In the genomic region with DNA sequence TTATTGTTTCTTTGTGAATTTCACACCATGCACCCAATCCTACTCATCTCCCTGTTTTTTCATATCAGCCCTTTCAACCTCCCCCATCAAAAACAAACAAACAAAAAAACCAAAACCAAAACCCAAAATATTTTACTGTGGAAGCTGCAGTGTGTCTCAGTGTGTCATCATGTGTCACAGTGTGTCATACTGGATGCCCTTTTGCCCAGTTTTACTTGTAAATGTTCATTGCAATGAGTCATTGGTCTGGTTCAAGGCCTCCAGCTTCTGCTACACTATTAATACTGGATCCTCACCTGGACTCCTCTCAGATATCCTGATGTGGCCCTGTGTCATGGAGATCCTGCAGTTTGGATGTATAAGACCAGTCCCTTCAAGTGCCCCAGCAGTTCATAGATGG, we compare ENCODE assay signal across 30 mouse cellular contexts.
DNase-seq lines count a peak whose midpoint lies in the region; ATAC-seq and TF ChIP-seq lines count a peak whose summit lies in the region.
"Had no signal": no experiment of that assay in that cellular context is flagged by ENCODE, and none has a peak within 500 bp of the region (broad histone marks: within the 10 kb centered on the region; RNA-seq: fewer than 3 reads in every experiment).

No protein-coding gene starts in this region.

- no peak overlapping the region for H3K27ac ChIP-seq in midbrain, embryonic 11.5 days (ENCODE audit: low read depth, low read length)
- H3K27ac ChIP-seq in midbrain, embryonic 10.5 days (replicated peaks), result no peak overlapping the region
- H3K27ac ChIP-seq in stomach, postnatal 0 days (replicated peaks), result 0 out of 2 replicates have a peak overlapping the region, but pooled peaks have one; percentile 14
- no peak overlapping the region for H3K27ac ChIP-seq in heart, embryonic 10.5 days
- H3K27ac ChIP-seq: embryonic facial prominence, embryonic 15.5 days; forebrain, embryonic 15.5 days; heart, adult 2 months; heart, embryonic 13.5 days; hindbrain, embryonic 14.5 days; limb, embryonic 12.5 days; liver, embryonic 13.5 days; midbrain, embryonic 12.5 days; neural tube, embryonic 13.5 days had no signal

- no peak for ATAC-seq in midbrain, embryonic 11.5 days (ENCODE audit: low FRiP score)
- ATAC-seq in stomach, postnatal 0 days (ENCODE audit: low FRiP score, low TSS enrichment), result no peak
- ATAC-seq: activated CD4-positive, CD25-positive, alpha-beta regulatory T cell, adult 4 months; forebrain, embryonic 15.5 days; intestine, postnatal 0 days had no signal

- no peak overlapping the region for H3K9ac ChIP-seq in midbrain, embryonic 11.5 days (ENCODE audit: low read length)
- no peak overlapping the region for H3K9ac ChIP-seq in stomach, postnatal 0 days (ENCODE audit: low read length)
- H3K9ac ChIP-seq: embryonic facial prominence, embryonic 15.5 days; forebrain, embryonic 15.5 days; heart, embryonic 13.5 days; hindbrain, embryonic 14.5 days; limb, embryonic 12.5 days; liver, embryonic 13.5 days; midbrain, embryonic 12.5 days; neural tube, embryonic 13.5 days had no signal

- H3K4me1 ChIP-seq in midbrain, embryonic 11.5 days (ENCODE audit: control insufficient read depth, insufficient read depth, low read length), result no peaks in the 10 kb centered on the region
- H3K4me1 ChIP-seq in midbrain, embryonic 10.5 days, result peaks cover 7% of the 10 kb centered on the region; the same call in 1 of the 2 replicates
- no peaks in the 10 kb centered on the region for H3K4me1 ChIP-seq in stomach, postnatal 0 days (replicated peaks; ENCODE audit: control insufficient read depth, insufficient read depth)
- 0 out of 2 replicates have a peak, but pooled peaks cover 5% of the 10 kb centered on the region for H3K4me1 ChIP-seq in heart, embryonic 10.5 days
- H3K4me1 ChIP-seq: embryonic facial prominence, embryonic 15.5 days; forebrain, embryonic 15.5 days; heart, embryonic 13.5 days; midbrain, embryonic 12.5 days; neural tube, embryonic 13.5 days had no signal

- H3K9me3 ChIP-seq in midbrain, embryonic 11.5 days (ENCODE audit: control insufficient read depth, low read length), result no peaks in the 10 kb centered on the region
- no peaks in the 10 kb centered on the region for H3K9me3 ChIP-seq in midbrain, embryonic 10.5 days (replicated peaks)
- no peaks in the 10 kb centered on the region for H3K9me3 ChIP-seq in stomach, postnatal 0 days (ENCODE audit: control insufficient read depth, low read length)
- no peaks in the 10 kb centered on the region for H3K9me3 ChIP-seq in heart, embryonic 10.5 days
- H3K9me3 ChIP-seq: embryonic facial prominence, embryonic 15.5 days; forebrain, embryonic 15.5 days; heart, embryonic 13.5 days; limb, embryonic 12.5 days; liver, embryonic 13.5 days; midbrain, embryonic 12.5 days; neural tube, embryonic 13.5 days had no signal

- H3K27me3 ChIP-seq in midbrain, embryonic 11.5 days (ENCODE audit: control insufficient read depth, insufficient read depth, low read length), result no peaks in the 10 kb centered on the region
- no peaks in the 10 kb centered on the region for H3K27me3 ChIP-seq in midbrain, embryonic 10.5 days (ENCODE audit: low read depth, poor library complexity, severe bottlenecking)
- no peaks in the 10 kb centered on the region for H3K27me3 ChIP-seq in stomach, postnatal 0 days (ENCODE audit: control insufficient read depth, insufficient read depth, low read length)
- no peaks in the 10 kb centered on the region for H3K27me3 ChIP-seq in heart, embryonic 10.5 days (ENCODE audit: insufficient read depth, poor library complexity, severe bottlenecking)
- H3K27me3 ChIP-seq: embryonic facial prominence, embryonic 15.5 days; forebrain, embryonic 15.5 days; limb, embryonic 12.5 days; liver, embryonic 13.5 days; midbrain, embryonic 12.5 days; neural tube, embryonic 13.5 days had no signal

- TF ChIP-seq EP300 in stomach, postnatal 0 days (optimal IDR thresholded peaks at IDR 0.05), result no peak

- no peak for TF ChIP-seq CTCF in stomach, postnatal 0 days (IDR thresholded peaks at IDR 0.05; ENCODE audit: low read depth)

- peak; percentile 61 to 82 for DNase-seq in adrenal gland, adult (ENCODE audit: inconsistent age in 2 of 2, low spot score in 1 of 2)
- DNase-seq in adrenal gland, postnatal 4 days (ENCODE audit: low spot score in 2 of 2), result no peak
- peak; percentile 8 for DNase-seq in midbrain, embryonic 11.5 days (ENCODE audit: low spot score, missing footprints)
- DNase-seq in midbrain, embryonic 10.5 days (ENCODE audit: low spot score), result no peak
- peak; percentile 36 to 58 for DNase-seq in adrenal gland, postnatal 36 days
- DNase-seq in stomach, postnatal 0 days (ENCODE audit: low spot score), result no peak
- no peak for DNase-seq in heart, embryonic 10.5 days (ENCODE audit: low spot score)
- DNase-seq in frontal cortex, adult 2 months (ENCODE audit: extremely low spot score in 1 of 2, low spot score in 1 of 2), result no peak
- DNase-seq: cerebellum, adult 2 months; cerebellum, postnatal 14 days; heart, adult 2 months; heart, postnatal 10 days; kidney, adult 9 months; kidney, postnatal 10 days; layer of hippocampus, adult 9-11 months; liver, embryonic 13.5 days; lung, adult 2 months; lung, postnatal 14 days; spleen, adult 18-20 months; thymus, adult 18-20 months; thymus, postnatal 25 days had no signal

- no peak overlapping the region for H3K4me3 ChIP-seq in midbrain, embryonic 11.5 days (ENCODE audit: low read depth, low read length)
- H3K4me3 ChIP-seq in midbrain, embryonic 10.5 days, result no peak overlapping the region
- no peak overlapping the region for H3K4me3 ChIP-seq in stomach, postnatal 0 days (ENCODE audit: low read depth, low read length)
- H3K4me3 ChIP-seq in heart, embryonic 10.5 days, result no peak overlapping the region
- H3K4me3 ChIP-seq: embryonic facial prominence, embryonic 15.5 days; forebrain, embryonic 15.5 days; heart, adult 2 months; heart, embryonic 13.5 days; limb, embryonic 12.5 days; liver, embryonic 13.5 days; midbrain, embryonic 12.5 days; neural tube, embryonic 13.5 days had no signal

- H3K4me2 ChIP-seq in midbrain, embryonic 11.5 days, result no peak overlapping the region
- H3K4me2 ChIP-seq in stomach, postnatal 0 days (replicated peaks; ENCODE audit: low read depth), result no peak overlapping the region
- H3K4me2 ChIP-seq: embryonic facial prominence, embryonic 15.5 days; forebrain, embryonic 15.5 days; heart, embryonic 13.5 days; hindbrain, embryonic 14.5 days; limb, embryonic 12.5 days; liver, embryonic 13.5 days; midbrain, embryonic 12.5 days; neural tube, embryonic 13.5 days had no signal

- H3K36me3 ChIP-seq in midbrain, embryonic 11.5 days (ENCODE audit: control insufficient read depth, insufficient read depth, low read length), result no peaks in the 10 kb centered on the region
- H3K36me3 ChIP-seq in midbrain, embryonic 10.5 days, result no peaks in the 10 kb centered on the region
- no peaks in the 10 kb centered on the region for H3K36me3 ChIP-seq in stomach, postnatal 0 days (ENCODE audit: control insufficient read depth, insufficient read depth, low read length)
- no peaks in the 10 kb centered on the region for H3K36me3 ChIP-seq in heart, embryonic 10.5 days
- H3K36me3 ChIP-seq: embryonic facial prominence, embryonic 15.5 days; forebrain, embryonic 15.5 days; heart, embryonic 13.5 days; limb, embryonic 12.5 days; liver, embryonic 13.5 days; midbrain, embryonic 12.5 days; neural tube, embryonic 13.5 days had no signal

Comparison
In these comparisons a context has a peak if more than half of its experiments do, and no peak if none do; other contexts are left out.
1. DNase-seq: peak in adrenal gland, adult (2 of 2), midbrain, embryonic 11.5 days (single experiment) and adrenal gland, postnatal 36 days (2 of 2); none in adrenal gland, postnatal 4 days (0 of 2), midbrain, embryonic 10.5 days (single experiment), stomach, postnatal 0 days (single experiment), heart, embryonic 10.5 days (single experiment) and frontal cortex, adult 2 months (0 of 2).